Mouse (Mus musculus): ENCODE data around the gene Rps27rt.
"Not testable (repeated sequence)": the region's sequence is repeated elsewhere in the genome, so short reads cannot be mapped to it uniquely, and the experiment has no call there.

Rps27rt gene

GRCm38 (mm10) chr9:114979969-114980368 lies 2.6 kb downstream of the Rps27rt start:
- DNase-seq (ENCODE audit: low read depth): no peak

GRCm38 (mm10) chr9:114978281-114979111 lies 4.0 kb downstream of the Rps27rt start, which contains the start of gene Osbpl10:
Gene Osbpl10, plus strand, starts transcription at chr9:114978569.
- DNase-seq (ENCODE audit: low read depth): peak; percentile 6

- DNase-seq (ENCODE audit: low read depth): peak; percentile 16
Observed at GRCm38 (mm10) chr9:114977461-114978280, 4.9 kb downstream of the Rps27rt start.

GRCm38 (mm10) chr9:114966286-114966685 lies 16.3 kb downstream of the Rps27rt start:
- DNase-seq (ENCODE audit: low read depth): not testable (repeated sequence)

- DNase-seq (ENCODE audit: low read depth): no peak
Observed at GRCm38 (mm10) chr9:114964093-114964492, 18.4 kb downstream of the Rps27rt start.

GRCm38 (mm10) chr9:114960844-114961243 lies 21.7 kb downstream of the Rps27rt start:
- DNase-seq (ENCODE audit: low read depth): no peak

- no peak for DNase-seq (ENCODE audit: low read depth)
Observed at GRCm38 (mm10) chr9:114960043-114960789, 22.3 kb downstream of the Rps27rt start.

- peak; percentile 62 for DNase-seq (ENCODE audit: low read depth)
Observed at GRCm38 (mm10) chr9:114956945-114957344, 25.6 kb downstream of the Rps27rt start.

- no peak for DNase-seq (ENCODE audit: low read depth)
Observed at GRCm38 (mm10) chr9:114955340-114955739, 27.2 kb downstream of the Rps27rt start.

GRCm38 (mm10) chr9:114952866-114953265 lies 29.7 kb downstream of the Rps27rt start:
- DNase-seq (ENCODE audit: low read depth): peak; percentile 58

GRCm38 (mm10) chr9:114948395-114948794 lies 34.1 kb downstream of the Rps27rt start:
- no peak for DNase-seq (ENCODE audit: low read depth)

- no peak for DNase-seq (ENCODE audit: low read depth)
Observed at GRCm38 (mm10) chr9:114945576-114945975, 37.0 kb downstream of the Rps27rt start.

- no peak for DNase-seq (ENCODE audit: low read depth)
Observed at GRCm38 (mm10) chr9:114944642-114945041, 37.9 kb downstream of the Rps27rt start.

- DNase-seq (ENCODE audit: low read depth): no peak
Observed at GRCm38 (mm10) chr9:114936687-114937086, 45.9 kb downstream of the Rps27rt start.

GRCm38 (mm10) chr9:114935321-114935720 lies 47.2 kb downstream of the Rps27rt start:
- DNase-seq (ENCODE audit: low read depth): no peak

- DNase-seq (ENCODE audit: low read depth): peak; percentile 68
Observed at GRCm38 (mm10) chr9:114934231-114934630, 48.3 kb downstream of the Rps27rt start.

- peak; percentile 87 for DNase-seq (ENCODE audit: low read depth)
Observed at GRCm38 (mm10) chr9:114933723-114934171, 48.8 kb downstream of the Rps27rt start, which contains the start of gene Gpd1l. Gene Gpd1l, minus strand, starts transcription at chr9:114933987.

- no peak for DNase-seq (ENCODE audit: low read depth)
Observed at GRCm38 (mm10) chr9:114933037-114933722, 49.4 kb downstream of the Rps27rt start.

- peak; percentile 38 for DNase-seq (ENCODE audit: low read depth)
Observed at GRCm38 (mm10) chr9:114932607-114933006, 49.9 kb downstream of the Rps27rt start.
